Mouse (Mus musculus) WW6 (cell line): ENCODE data around the gene Rack1.
"Not testable (repeated sequence)": the region's sequence is repeated elsewhere in the genome, so short reads cannot be mapped to it uniquely, and the experiment has no call there.

Experiments used
- DNase-seq: peaks from one replicate; pipeline ENCODE4 v3.0.0-alpha.2; 2013; ENCODE audit warnings: low read depth, low spot score

Gene Rack1

DNA sequence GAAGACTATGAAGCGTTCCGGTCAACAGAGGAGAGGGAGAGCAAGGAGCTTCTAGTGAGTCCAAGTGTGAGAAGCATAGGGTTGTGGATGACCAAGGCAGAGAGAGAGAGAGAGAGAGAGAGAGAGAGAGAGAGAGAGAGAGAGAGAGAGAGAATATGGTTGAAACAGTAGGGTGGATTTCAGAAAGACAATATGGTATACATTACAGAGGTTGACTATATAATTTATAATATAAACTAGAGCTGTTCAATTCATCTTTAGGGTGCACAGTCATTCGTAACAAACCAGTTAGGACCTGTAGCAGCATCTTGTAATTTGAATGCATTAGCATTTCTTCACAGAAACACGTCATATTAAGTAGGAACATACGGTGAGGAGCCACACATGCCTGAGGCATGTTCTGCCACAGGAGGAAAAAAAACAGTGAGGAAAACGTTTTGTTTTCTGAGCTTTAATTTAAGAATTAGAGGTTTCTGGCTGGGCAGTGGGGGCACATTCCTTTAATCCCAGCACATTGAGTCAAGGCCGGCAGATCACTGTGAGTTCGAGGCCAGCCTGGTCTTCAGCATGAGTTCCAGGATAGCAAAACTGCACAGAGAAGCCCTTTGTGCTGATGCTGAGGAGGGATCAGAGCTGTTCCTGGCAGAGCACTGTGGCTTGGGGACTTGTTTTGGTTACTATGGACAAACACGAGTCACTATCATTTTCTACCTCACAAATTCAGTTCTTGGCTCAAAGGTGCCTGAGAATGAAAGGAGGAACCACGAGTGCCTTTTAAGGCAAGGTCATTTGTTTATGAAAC, 38.9 kb downstream of the Rack1 start:
- DNase-seq: no peak

DNA sequence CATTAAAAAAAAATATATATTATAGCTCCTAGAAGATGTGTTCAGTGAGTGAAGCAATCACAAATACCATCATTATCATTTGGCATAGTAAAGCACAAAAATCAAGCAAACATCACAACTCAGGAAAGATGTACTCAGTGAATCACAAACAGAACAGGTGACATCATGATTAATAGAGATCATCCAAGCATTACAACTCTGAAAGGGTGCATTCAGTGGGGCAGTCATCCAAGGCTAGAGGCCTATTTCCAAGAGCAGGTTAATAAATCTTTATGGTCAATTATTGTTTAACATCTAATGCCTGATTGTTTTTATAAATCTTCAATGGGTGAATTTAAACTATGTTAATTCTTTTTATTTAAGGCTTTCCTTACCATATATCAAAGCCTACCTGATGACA, 40.7 kb downstream of the Rack1 start:
- DNase-seq: no peak

DNA sequence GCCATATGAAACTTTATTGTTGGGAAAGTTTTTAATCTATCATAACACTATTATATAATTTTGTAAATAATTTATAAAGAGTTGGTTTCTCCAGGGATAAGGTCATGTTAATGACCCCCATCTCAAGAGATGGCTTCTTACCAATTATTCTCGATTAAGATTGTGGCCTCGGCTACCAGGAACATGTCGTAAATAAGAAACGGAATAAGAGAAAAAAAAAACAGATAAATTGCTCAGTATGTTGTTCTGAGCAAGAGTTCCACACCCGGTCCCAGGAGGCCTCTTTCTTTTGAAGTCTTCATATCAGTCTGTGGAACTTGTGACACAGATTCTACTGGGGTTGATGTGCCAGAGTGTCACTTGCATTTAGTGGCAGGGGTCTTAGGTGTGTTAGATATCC, 41.1 kb downstream of the Rack1 start:
- DNase-seq: no peak

DNA sequence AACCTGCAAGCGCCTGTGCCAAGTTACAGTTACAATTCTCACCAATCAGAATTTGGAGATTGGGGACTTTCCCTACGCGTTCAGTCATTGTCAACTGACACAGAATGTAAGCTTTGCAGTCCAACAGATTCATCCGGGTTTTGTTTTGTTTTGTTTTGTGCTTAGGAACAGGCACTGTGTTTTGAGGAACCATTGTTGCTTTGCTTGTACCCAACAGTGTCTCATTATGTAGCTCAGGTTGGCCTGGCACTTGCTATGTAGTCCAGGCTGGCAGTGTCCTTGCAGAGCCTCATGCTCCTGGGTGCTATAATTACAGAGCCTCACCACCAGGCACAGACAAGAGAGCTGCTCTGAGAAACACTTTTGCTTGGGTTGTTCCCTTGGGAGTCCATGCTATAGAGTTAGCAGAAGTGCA, 42.3 kb downstream of the Rack1 start:
- DNase-seq: no peak

DNA sequence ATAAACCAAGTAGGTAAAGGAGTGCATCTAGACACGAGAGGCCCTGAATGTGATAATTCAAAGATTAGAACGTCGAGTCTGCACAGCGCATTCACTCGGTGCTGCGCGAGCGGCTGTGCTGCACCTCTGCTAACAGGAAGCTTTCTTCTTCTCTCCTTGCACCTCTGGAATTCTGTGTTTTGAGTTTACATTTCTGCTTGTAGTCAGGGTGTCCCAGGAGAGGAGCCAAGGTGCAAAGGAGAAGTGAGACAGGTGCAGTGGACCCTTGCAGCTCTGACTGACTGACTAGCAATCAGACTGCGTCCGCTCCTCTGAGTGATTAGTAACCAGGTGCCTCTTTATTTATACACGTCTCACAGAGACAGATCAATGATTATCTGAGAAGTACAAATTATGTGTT, 43.1 kb downstream of the Rack1 start:
- DNase-seq: no peak

DNA sequence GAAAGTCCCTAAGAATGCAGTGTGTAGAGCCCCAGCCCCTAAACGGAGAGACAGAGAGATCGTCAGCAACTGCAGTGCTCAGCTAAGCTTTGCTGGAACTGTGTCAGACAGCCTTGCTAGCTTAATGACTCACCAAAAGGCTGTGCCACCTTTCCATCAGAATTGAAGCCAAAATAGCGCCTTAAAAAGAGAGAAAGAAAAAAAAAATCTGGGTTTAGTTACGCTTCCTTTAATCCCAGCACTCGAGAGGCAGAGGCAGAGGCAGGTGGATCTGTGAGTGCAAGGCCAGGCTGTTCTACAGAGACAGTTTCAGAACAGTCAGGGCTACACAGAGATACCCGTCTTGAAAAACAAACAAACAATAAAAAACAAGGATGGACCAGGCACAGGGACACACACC, 44.2 kb downstream of the Rack1 start:
- no peak for DNase-seq

DNA sequence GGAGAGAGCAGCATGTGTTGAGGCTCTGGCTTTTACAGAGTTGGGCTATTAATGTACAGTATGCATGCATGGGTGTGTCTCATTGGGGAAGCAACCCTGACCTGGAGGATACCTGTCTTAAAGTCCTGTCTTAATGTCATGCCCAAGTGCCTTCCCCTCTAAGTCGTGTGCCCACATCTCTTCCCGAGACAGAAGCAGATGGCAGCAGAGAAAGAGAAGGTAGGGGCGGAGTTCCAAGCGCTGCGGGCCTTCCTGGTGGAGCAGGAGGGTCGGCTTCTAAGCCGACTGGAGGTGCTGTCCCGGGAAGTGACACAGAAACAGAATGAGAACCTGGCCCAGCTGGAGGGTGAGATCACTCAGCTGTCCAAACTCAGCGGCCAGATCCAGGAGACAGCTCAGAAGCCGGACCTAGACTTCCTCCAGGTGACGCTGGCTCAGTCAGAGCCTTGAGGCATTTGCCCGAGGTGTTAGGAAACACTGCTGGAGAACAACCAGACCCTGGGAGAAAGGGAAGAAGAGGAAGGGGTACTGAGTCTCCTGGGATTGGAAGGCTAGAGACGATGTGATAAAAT, 45.2 kb downstream of the Rack1 start:
- DNase-seq: no peak

DNA sequence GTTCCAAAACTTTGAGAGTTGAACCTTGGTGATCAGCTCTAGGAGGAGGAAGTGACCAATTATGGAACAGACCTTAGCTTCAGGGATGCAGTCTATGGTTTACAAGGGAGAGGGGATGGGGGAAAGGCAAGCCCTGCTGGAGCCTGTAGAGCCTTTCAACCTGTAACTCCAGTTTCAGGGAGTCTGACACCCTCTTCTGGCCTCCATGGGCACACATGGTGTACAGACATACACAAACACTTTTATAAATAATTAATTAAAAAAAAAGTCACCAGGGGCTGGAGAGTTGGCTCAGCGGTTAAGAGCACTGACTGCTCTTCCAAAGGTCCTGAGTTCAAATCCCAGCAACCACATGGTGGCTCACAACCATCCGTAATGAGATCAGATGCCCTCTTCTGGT, 46.2 kb downstream of the Rack1 start:
- DNase-seq: not testable (repeated sequence)

DNA sequence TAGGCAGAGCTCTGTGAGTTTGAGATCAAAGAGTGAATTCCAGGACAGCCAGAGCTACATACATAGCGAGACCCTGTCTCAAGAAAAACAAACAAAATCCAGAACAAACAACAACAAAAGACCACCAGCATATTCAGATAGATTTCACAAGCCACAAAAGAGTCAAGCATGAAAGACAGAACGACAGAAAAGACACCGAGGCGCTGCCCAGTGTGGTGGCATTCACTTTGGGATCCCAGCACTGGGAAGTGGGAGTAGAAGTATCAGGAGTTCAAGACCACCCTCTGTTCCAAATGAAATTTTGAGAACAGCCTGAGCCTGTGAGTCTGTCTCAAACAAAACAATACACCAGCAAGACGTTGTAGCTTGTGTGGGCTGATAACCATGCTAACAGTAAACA, 46.7 kb downstream of the Rack1 start:
- no peak for DNase-seq

DNA sequence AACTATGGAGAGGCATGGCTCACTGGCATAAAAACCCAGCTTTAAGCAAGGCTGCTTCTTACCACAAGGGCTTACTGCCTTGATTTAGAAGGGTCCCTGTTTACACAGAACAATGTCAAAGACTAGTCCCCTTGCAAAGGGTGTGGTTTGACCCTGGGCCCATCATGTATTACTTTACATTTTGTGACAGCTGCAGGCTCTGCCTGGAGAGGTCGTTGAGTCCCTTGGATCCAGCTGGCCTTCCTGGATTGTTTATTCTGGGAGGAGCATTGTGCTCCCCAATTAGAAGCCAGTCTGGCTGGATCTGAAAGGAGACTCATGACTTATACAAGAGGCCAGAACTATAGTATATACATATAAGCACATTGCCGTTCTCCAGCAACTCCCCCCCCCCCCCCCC, 50.1 kb downstream of the Rack1 start:
- DNase-seq: no peak

DNA sequence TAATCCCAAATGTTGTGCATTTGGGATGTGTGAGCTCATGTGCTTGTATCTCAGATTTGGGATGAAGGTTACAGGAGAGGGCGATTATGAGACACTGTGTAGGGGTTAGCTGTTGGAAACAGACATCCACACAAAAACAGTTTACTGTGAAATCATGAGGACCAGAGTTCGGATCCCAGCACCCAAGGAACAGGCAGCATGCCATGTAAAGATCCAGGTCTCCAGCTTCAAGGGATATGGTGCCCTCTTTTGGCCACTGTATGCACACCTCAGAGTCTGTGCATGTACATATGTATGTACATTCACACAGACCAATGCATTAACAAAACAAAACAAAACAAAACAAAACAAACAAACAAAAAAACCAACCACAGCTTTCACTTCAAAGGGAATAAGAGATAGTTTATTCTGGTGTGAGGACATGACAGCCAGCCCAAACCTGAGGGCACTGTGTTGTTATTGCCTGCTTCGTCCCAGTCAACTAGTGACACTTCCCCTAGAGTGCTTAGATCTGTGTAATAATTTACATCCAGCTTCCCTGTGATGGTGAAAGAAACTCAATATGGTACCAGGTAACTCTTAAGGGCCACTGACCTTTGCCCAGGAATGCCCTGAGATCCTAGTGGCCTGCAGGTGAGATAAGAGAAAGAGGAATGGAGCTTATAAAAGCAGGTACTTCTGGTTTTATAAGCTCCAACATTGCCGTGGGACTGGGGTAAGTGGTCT, 51.3 kb downstream of the Rack1 start:
- no peak for DNase-seq

DNA sequence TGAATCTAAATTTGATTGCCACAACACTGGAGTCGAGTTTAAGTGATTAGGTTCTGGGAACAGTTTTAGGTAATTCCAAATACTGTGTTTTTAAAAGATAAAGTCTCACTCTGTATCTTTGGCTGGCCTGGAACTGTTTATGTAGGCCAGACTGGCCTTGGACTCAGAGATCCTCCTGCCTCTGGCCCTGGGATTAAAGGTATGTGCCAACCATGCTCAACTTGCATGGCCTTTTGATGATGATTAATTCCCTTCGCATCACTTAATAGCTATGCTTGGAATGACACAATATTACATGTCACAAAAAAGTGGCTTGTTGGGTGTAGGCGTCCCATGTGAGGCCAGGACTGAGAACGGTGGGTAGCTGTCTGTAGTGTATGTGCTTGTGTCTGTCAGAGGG, 52.1 kb downstream of the Rack1 start:
- no peak for DNase-seq

DNA sequence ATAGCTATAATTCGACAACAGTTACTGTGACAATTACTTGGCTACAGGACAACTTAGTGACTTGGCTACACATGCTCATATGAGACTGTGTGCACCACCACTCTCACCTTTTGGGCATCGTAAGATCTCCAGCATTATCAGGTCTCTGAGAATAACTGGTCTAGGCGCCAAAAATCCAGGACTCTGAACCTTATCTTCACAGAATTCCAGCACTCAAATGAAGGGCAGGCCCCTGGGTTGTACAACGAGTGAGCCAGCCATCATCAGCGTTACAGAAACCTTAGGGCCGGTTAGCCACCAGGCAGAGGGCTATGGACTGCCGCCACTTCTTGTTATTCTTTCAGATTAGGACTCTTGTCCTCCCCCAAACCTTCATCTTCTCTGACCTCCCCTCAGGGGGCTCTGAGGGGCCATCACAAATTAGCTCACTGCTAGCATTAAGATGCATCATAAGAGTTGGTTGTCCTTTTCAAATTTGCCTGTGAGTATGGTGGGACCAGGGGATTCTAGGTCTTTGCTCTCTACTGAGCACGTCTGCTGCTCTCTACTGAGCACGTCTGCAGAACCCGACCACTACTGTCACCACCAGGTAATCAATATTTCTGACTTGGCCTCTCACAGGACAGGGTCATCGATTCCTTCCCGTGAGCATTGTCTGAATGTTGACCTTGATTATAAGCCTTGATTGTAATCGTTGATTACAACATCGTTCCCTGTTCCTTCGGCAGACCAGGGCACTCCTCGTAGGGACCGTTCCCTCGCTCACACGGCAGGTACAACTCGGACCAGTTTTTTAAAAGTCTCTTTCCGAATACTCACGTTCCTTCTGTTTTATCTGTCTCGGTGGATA, 52.7 kb downstream of the Rack1 start:
- DNase-seq: no peak

DNA sequence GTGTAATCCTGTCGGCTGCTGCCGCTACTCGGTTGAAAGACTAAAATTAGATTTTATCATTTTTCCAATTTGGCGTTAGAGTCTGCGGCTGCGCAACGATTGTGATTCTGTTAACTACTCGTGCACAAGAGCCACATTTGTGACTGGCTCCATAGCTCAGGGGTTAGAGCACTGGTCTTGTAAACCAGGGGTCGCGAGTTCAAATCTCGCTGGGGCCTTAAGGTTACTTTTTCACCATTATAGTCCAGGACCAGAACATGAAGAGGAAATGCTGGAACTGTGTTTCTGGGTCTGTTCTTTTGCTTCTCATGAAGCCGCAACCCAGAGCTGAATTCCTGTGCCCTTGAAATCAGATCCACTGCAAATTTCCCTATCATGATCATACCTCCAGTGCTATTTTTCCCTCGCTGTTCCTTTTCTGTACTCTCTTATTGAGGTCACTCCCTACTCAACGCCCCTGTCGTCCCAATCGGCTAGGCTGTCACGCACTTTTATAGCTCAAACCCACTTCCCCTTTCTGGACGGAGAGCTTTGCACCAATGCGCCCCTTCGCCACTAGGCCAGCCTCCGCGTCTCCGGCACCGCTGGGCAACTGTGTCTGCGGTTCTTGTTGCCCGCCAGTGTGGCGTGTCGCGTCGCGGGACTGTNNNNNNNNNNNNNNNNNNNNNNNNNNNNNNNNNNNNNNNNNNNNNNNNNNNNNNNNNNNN, 53.5 kb downstream of the Rack1 start:
- no peak for DNase-seq
